Mouse (Mus musculus): Measurements from ENCODE around the gene Brd1. TPM values are rescaled to one million over a fixed set of nuclear protein-coding genes. Genes with fewer than 3 reads are reported as not detected.
A peak's percentile ranks its signal among the peaks of the same experiment; 100 is the strongest.

Brd1 gene
- total and polyA plus RNA-seq, 2 experiments from 2014 or later, result 13.1 to 45.2 TPM

GRCm38 (mm10) chr15:88661654-88662053 lies 72.4 kb downstream of the Brd1 start:
- no peak overlapping the region for H3K4me3 ChIP-seq (ENCODE audit: low read length)
- H3K9ac ChIP-seq (replicated peaks; ENCODE audit: low read length), result no peak overlapping the region
- DNase-seq (ENCODE audit: low spot score) (no peak), ATAC-seq (peak; percentile 62)
- no peaks in the 10 kb centered on the region for H3K9me3 ChIP-seq (ENCODE audit: low read length)
- H3K36me3 ChIP-seq (ENCODE audit: insufficient read depth, low read length), result no peaks in the 10 kb centered on the region
- 67% methylated on average over 3 of the region's 3 CpGs for WGBS
- H3K27me3 ChIP-seq (ENCODE audit: insufficient read depth, low read length), result 0 out of 2 replicates have a peak, but pooled peaks cover 4% of the 10 kb centered on the region
- no peak for TF ChIP-seq CTCF (IDR thresholded peaks at IDR 0.05; ENCODE audit: low read depth)
- H3K27ac ChIP-seq, result no peak overlapping the region
- H3K4me1 ChIP-seq (ENCODE audit: insufficient read depth, low read length), result no peaks in the 10 kb centered on the region
- H3K4me2 ChIP-seq (ENCODE audit: low read depth, low read length), result no peak overlapping the region

- no peak for ATAC-seq
Observed at GRCm38 (mm10) chr15:88652006-88652405, 82.0 kb downstream of the Brd1 start.

DNA sequence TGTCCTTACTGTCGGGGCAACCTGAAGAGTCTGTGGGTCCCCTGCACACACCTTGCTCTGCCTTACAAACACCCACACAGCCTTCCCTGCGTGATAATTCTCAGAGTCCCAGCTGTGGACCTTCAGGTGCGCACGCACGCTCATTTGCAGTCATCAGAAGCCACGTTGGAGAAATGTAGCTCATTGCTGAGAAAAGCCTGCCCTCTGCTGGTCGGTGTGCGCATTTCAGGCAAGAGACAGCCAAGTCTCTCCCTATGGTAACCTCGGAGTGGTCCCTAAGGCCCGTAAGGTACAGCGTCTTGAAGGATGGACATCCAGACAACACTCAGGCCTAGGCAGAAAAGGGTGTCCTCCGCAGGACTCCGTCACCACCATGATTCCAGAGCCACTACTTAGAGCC lies 83.0 kb downstream of the Brd1 start:
- peak; percentile 67; the same call in 1 of the 2 replicates for ATAC-seq

More at GRCm38 (mm10) chr15:88652006-88652405, 82.0 kb downstream of the Brd1 start:
- no peak for TF ChIP-seq CTCF (IDR thresholded peaks at IDR 0.05; ENCODE audit: low read depth)
- Histone ChIP-seq H3K36me3 (ENCODE audit: insufficient read depth, low read length) (no peaks in the 10 kb centered on the region), H3K27me3 (ENCODE audit: insufficient read depth, low read length) (0 out of 2 replicates have a peak, but pooled peaks cover 5% of the 10 kb centered on the region), H3K4me1 (ENCODE audit: insufficient read depth, low read length) (0 out of 2 replicates have a peak, but pooled peaks cover 5% of the 10 kb centered on the region), H3K27ac (no peak overlapping the region), H3K9ac (replicated peaks; ENCODE audit: low read length) (no peak overlapping the region), H3K4me2 (ENCODE audit: low read depth, low read length) (no peak overlapping the region), H3K4me3 (ENCODE audit: low read length) (no peak overlapping the region), H3K9me3 (ENCODE audit: low read length) (no peaks in the 10 kb centered on the region)
- WGBS, result 55% methylated on average over 5 of the region's 5 CpGs
- DNase-seq (ENCODE audit: low spot score), result no peak

More for the DNA sequence above, 83.0 kb downstream of the Brd1 start:
- WGBS, result 13% methylated on average over 13 of the region's 13 CpGs
- H3K9me3 ChIP-seq (ENCODE audit: low read length), result no peaks in the 10 kb centered on the region
- TF ChIP-seq CTCF (IDR thresholded peaks at IDR 0.05; ENCODE audit: low read depth), result peak; percentile 97
- no peak overlapping the region for H3K4me3 ChIP-seq (ENCODE audit: low read length)
- H3K9ac ChIP-seq (replicated peaks; ENCODE audit: low read length), result no peak overlapping the region
- H3K4me1 ChIP-seq (ENCODE audit: insufficient read depth, low read length), result 0 out of 2 replicates have a peak, but pooled peaks cover 5% of the 10 kb centered on the region
- H3K4me2 ChIP-seq (ENCODE audit: low read depth, low read length), result no peak overlapping the region
- no peaks in the 10 kb centered on the region for H3K36me3 ChIP-seq (ENCODE audit: insufficient read depth, low read length)
- DNase-seq (ENCODE audit: low spot score), result peak; percentile 93
- 0 out of 2 replicates have a peak, but pooled peaks cover 5% of the 10 kb centered on the region for H3K27me3 ChIP-seq (ENCODE audit: insufficient read depth, low read length)
- H3K27ac ChIP-seq, result no peak overlapping the region

Other genes with a start within 250 kb of the Brd1 start
- not detected in 2 replicates for gene Zdhhc25, start 133.9 kb downstream of the Brd1 start, total RNA-seq (2014; rRNA removed)
- gene Zdhhc25, start 133.9 kb downstream of the Brd1 start, polyA plus RNA-seq (2015; fragmentation: Nextera tagmentation; extraction: Ambion mirVana), result not detected in 2 replicates
- 18.6 and 18.8 TPM in 2 replicates for gene Zbed4, start 17.4 kb upstream of the Brd1 start, total RNA-seq (2014; rRNA removed)
- 4.8 and 5.4 TPM in 2 replicates for gene Zbed4, start 17.4 kb upstream of the Brd1 start, polyA plus RNA-seq (2015; fragmentation: Nextera tagmentation; extraction: Ambion mirVana)
- 12.7 and 17.4 TPM in 2 replicates for gene Alg12, start 85.1 kb upstream of the Brd1 start, total RNA-seq (2014; rRNA removed)
- 6.3 and 7.2 TPM in 2 replicates for gene Alg12, start 85.1 kb upstream of the Brd1 start, polyA plus RNA-seq (2015; fragmentation: Nextera tagmentation; extraction: Ambion mirVana)
- gene Creld2, start 85.4 kb upstream of the Brd1 start, total RNA-seq (2014; rRNA removed), result 15.9 and 18.9 TPM in 2 replicates
- gene Creld2, start 85.4 kb upstream of the Brd1 start, polyA plus RNA-seq (2015; fragmentation: Nextera tagmentation; extraction: Ambion mirVana), result 38.9 and 40.1 TPM in 2 replicates
- gene Pim3, start 128.0 kb upstream of the Brd1 start, total RNA-seq (2014; rRNA removed), result 98.0 and 104 TPM in 2 replicates
- 69.8 TPM in 2 replicates for gene Pim3, start 128.0 kb upstream of the Brd1 start, polyA plus RNA-seq (2015; fragmentation: Nextera tagmentation; extraction: Ambion mirVana)
- gene Ttll8, start 220.2 kb upstream of the Brd1 start, total RNA-seq (2014; rRNA removed), result 0.11 and 0.16 TPM in 2 replicates
- gene Ttll8, start 220.2 kb upstream of the Brd1 start, polyA plus RNA-seq (2015; fragmentation: Nextera tagmentation; extraction: Ambion mirVana), result 0.14 and 0.45 TPM in 2 replicates
- 106 and 111 TPM in 2 replicates for gene Mlc1, start 244.8 kb upstream of the Brd1 start, total RNA-seq (2014; rRNA removed)
- gene Mlc1, start 244.8 kb upstream of the Brd1 start, polyA plus RNA-seq (2015; fragmentation: Nextera tagmentation; extraction: Ambion mirVana), result 72.5 and 88.3 TPM in 2 replicates
- gene Mov10l1, start 248.7 kb upstream of the Brd1 start, total RNA-seq (2014; rRNA removed), result not detected in 2 replicates
- gene Mov10l1, start 248.7 kb upstream of the Brd1 start, polyA plus RNA-seq (2015; fragmentation: Nextera tagmentation; extraction: Ambion mirVana), result not detected in 2 replicates

Measured in hindbrain, postnatal 0 days (tissue).